ENCODE assay signal across 8 mouse cellular contexts in genomic region chr17:47924383-47925339, GRCm38 (mm10). TPM values are rescaled to one million over a fixed set of nuclear protein-coding genes. Genes with fewer than 3 reads are reported as not detected.
DNase-seq lines count a peak whose midpoint lies in the region; ATAC-seq lines count a peak whose summit lies in the region.

Foxp4 (minus strand) TSS chr17:47924645.

- DNase-seq in NIH3T3 (ENCODE audit: low read depth), result peak; percentile 95
- DNase-seq in cerebellum, adult 9-11 months, result peak; percentile 50
- peak; percentile 42 to 62 for DNase-seq in frontal cortex, postnatal 14 days (ENCODE audit: low spot score in 2 of 2)
- DNase-seq in layer of hippocampus, postnatal 25 days (ENCODE audit: extremely low spot score in 1 of 2, low spot score in 1 of 2), result peak; percentile 56 to 70
- DNase-seq in lung, postnatal 25 days (ENCODE audit: low spot score), result peak; percentile 87
- DNase-seq in retina, adult 2 months (ENCODE audit: low read depth, low spot score), result peak; percentile 33
- DNase-seq in thymus, postnatal 25 days, result peak; percentile 89

- peaks cover 50% of the 10 kb centered on the region for H3K4me1 ChIP-seq in hindbrain, embryonic 12.5 days

- H3K27me3 ChIP-seq in hindbrain, embryonic 12.5 days, result peaks cover 13% of the 10 kb centered on the region

- peak; percentile 82 for ATAC-seq in hindbrain, embryonic 12.5 days (ENCODE audit: low FRiP score)

- peak within 1 kb of the TSS; percentile 88 for H3K9ac ChIP-seq in hindbrain, embryonic 12.5 days

- WGBS in hindbrain, embryonic 12.5 days, result under 1% methylated on average over 84 of the region's 91 CpGs

- peak within 1 kb of the TSS; percentile 78 for H3K4me3 ChIP-seq in hindbrain, embryonic 12.5 days

- no peaks in the 10 kb centered on the region for H3K9me3 ChIP-seq in hindbrain, embryonic 12.5 days (replicated peaks)

- no peaks in the 10 kb centered on the region for H3K36me3 ChIP-seq in hindbrain, embryonic 12.5 days

- peak within 1 kb of the TSS; percentile 87 for H3K4me2 ChIP-seq in hindbrain, embryonic 12.5 days (replicated peaks)

- peak within 1 kb of the TSS; percentile 93 for H3K27ac ChIP-seq in hindbrain, embryonic 12.5 days

RNA-seq across cellular contexts. Expression of gene Foxp4, which starts in this region (rescaled TPM):
- polyA plus RNA-seq in hindbrain, embryonic 12.5 days (2016; fragmentation: Nextera tagmentation; extraction: Ambion mirVana), result 40.6 and 41.7 TPM in 2 replicates
- total RNA-seq in layer of hippocampus, postnatal 25 days (2021), result 10 to 100 TPM; 40.3 to 50.2 TPM

Comparison
In these comparisons a context has a peak if more than half of its experiments do, and no peak if none do; other contexts are left out.
1. Peak in every context shown above with its lines: DNase-seq, ATAC-seq, H3K4me3 ChIP-seq and H3K27ac ChIP-seq.
2. DNase-seq: peak in every context shown above with its lines; median percentile 95 in NIH3T3; 89 in thymus, postnatal 25 days; 87 in lung, postnatal 25 days; 63 in layer of hippocampus, postnatal 25 days; 52 in frontal cortex, postnatal 14 days; 50 in cerebellum, adult 9-11 months; 33 in retina, adult 2 months.